Mouse (Mus musculus): Measurements from ENCODE around the gene Hs1bp3. TPM values are rescaled to one million over a fixed set of nuclear protein-coding genes. Genes with fewer than 3 reads are reported as not detected.

Hs1bp3 gene
- total RNA-seq, 2 experiments from 2014 or later, result 8.7 to 14.1 TPM

GRCm38 (mm10) chr12:8301011-8301814 lies 12.0 kb upstream of the Hs1bp3 start:
- intact Hi-C loops (cut with DNase I), result no loop called here
- DNase-seq (ENCODE audit: low spot score in 2 of 2), result no peak

GRCm38 (mm10) chr12:8301841-8302431 lies 11.3 kb upstream of the Hs1bp3 start, which contains the start of gene Gdf7:
TSS of gene Gdf7 (minus strand) at chr12:8301954.
- intact Hi-C loops (cut with DNase I), result no loop called here
- DNase-seq (ENCODE audit: low spot score in 2 of 2), result no peak

- no peak for DNase-seq (ENCODE audit: low spot score in 2 of 2)
- intact Hi-C loops (cut with DNase I), result loop anchor here (2.0 kb wide), 1 partner anchor 314 kb away; no protein-coding TSS in a partner anchor
Observed at GRCm38 (mm10) chr12:8305258-8305657, 8.0 kb upstream of the Hs1bp3 start.

- peak in 1 of 2 experiments; percentile 52 for DNase-seq (ENCODE audit: low spot score in 2 of 2)
- intact Hi-C loops (cut with DNase I), result loop anchor here (1.0 kb wide), 1 partner anchor 247 kb away; no protein-coding TSS in a partner anchor
Observed at GRCm38 (mm10) chr12:8306432-8306831, 6.8 kb upstream of the Hs1bp3 start.

- intact Hi-C loops (cut with DNase I), result loop anchor here (1.0 kb wide), 1 partner anchor 248 kb away; no protein-coding TSS in a partner anchor
Observed at GRCm38 (mm10) chr12:8306910-8307309, 6.3 kb upstream of the Hs1bp3 start.

GRCm38 (mm10) chr12:8310992-8311391 lies 2.2 kb upstream of the Hs1bp3 start:
- intact Hi-C loops (cut with DNase I), result no loop called here
- no peak for DNase-seq (ENCODE audit: low spot score in 2 of 2)

More at GRCm38 (mm10) chr12:8306910-8307309, 6.3 kb upstream of the Hs1bp3 start:
- DNase-seq (ENCODE audit: low spot score in 2 of 2), result no peak

- no peak for DNase-seq (ENCODE audit: low spot score in 2 of 2)
- intact Hi-C loops (cut with DNase I), result no loop called here
Observed at GRCm38 (mm10) chr12:8312266-8312665, 966 bp upstream of the Hs1bp3 start.

- DNase-seq (ENCODE audit: low spot score in 2 of 2), result no peak
- intact Hi-C loops (cut with DNase I), result no loop called here
Observed at GRCm38 (mm10) chr12:8313773-8314172, 541 bp downstream of the Hs1bp3 start.

- intact Hi-C loops (cut with DNase I), result no loop called here
- no peak for DNase-seq (ENCODE audit: low spot score in 2 of 2)
Observed at GRCm38 (mm10) chr12:8316541-8316940, 3.3 kb downstream of the Hs1bp3 start.

- DNase-seq (ENCODE audit: low spot score in 2 of 2), result peak; percentile 80 to 84
- intact Hi-C loops (cut with DNase I), result no loop called here
Observed at GRCm38 (mm10) chr12:8320084-8320713, 7.0 kb downstream of the Hs1bp3 start.

- intact Hi-C loops (cut with DNase I), result no loop called here
- no peak for DNase-seq (ENCODE audit: low spot score in 2 of 2)
Observed at GRCm38 (mm10) chr12:8321506-8321905, 8.3 kb downstream of the Hs1bp3 start.

GRCm38 (mm10) chr12:8324086-8324485 lies 10.9 kb downstream of the Hs1bp3 start:
- DNase-seq (ENCODE audit: low spot score in 2 of 2), result no peak
- intact Hi-C loops (cut with DNase I), result no loop called here

GRCm38 (mm10) chr12:8325245-8325942 lies 12.2 kb downstream of the Hs1bp3 start:
- intact Hi-C loops (cut with DNase I), result loop anchor here (5.0 kb wide), 1 partner anchor 127 kb away; no protein-coding TSS in a partner anchor
- DNase-seq (ENCODE audit: low spot score in 2 of 2), result no peak

- intact Hi-C loops (cut with DNase I), result loop anchor here (5.0 kb wide), 1 partner anchor 126 kb away; no protein-coding TSS in a partner anchor
- DNase-seq (ENCODE audit: low spot score in 2 of 2), result peak in 1 of 2 experiments; percentile 51
Observed at GRCm38 (mm10) chr12:8325943-8326522, 12.8 kb downstream of the Hs1bp3 start.

GRCm38 (mm10) chr12:8326825-8327674 lies 13.8 kb downstream of the Hs1bp3 start:
- intact Hi-C loops (cut with DNase I), result loop anchor here (1.0 to 5.0 kb wide), 2 partner anchors 125 to 173 kb away; partner anchors contain the start of gene Rhob

GRCm38 (mm10) chr12:8327675-8328053 lies 14.4 kb downstream of the Hs1bp3 start:
- intact Hi-C loops (cut with DNase I), result loop anchor here (1.0 to 5.0 kb wide), 2 partner anchors 125 to 173 kb away; partner anchors contain the start of gene Rhob

More at GRCm38 (mm10) chr12:8326825-8327674, 13.8 kb downstream of the Hs1bp3 start:
- DNase-seq (ENCODE audit: low spot score in 2 of 2), result peak; percentile 93 to 95

GRCm38 (mm10) chr12:8329236-8329635 lies 16.0 kb downstream of the Hs1bp3 start:
- intact Hi-C loops (cut with DNase I), result loop anchor here (5.0 kb wide), 1 partner anchor 123 kb away; no protein-coding TSS in a partner anchor
- DNase-seq (ENCODE audit: low spot score in 2 of 2), result no peak

More at GRCm38 (mm10) chr12:8327675-8328053, 14.4 kb downstream of the Hs1bp3 start:
- no peak for DNase-seq (ENCODE audit: low spot score in 2 of 2)

Data from left cerebral cortex, postnatal 36 days (tissue).